Mouse (Mus musculus): ENCODE results near the gene Cd300lg. TPM values are rescaled to one million over a fixed set of nuclear protein-coding genes. Genes with fewer than 3 reads are reported as not detected.

Cd300lg gene
- total and polyA plus RNA-seq, 3 experiments: not detected

GRCm38 (mm10) chr11:102037789-102038188 is 3.5 kb upstream of the Cd300lg start:
- dilution Hi-C loops (cut with MboI; ENCODE audit: extremely low pct_ligation_motif_present, extremely low pct_unique_long_range_greater_than_20kb, low sequenced_read_pairs): no loop called here
- in situ Hi-C loops (cut with MboI; ENCODE audit: low pct_ligation_motif_present, low pct_unique_long_range_greater_than_20kb, low sequenced_read_pairs): no loop called here

GRCm38 (mm10) chr11:102039487-102040137 is 1.7 kb upstream of the Cd300lg start:
- in situ Hi-C loops (cut with MboI; ENCODE audit: low pct_ligation_motif_present, low pct_unique_long_range_greater_than_20kb, low sequenced_read_pairs) (no loop called here), dilution Hi-C loops (cut with MboI; ENCODE audit: extremely low pct_ligation_motif_present, extremely low pct_unique_long_range_greater_than_20kb, low sequenced_read_pairs) (no loop called here)
- H3K79me2 ChIP-seq (replicated peaks; ENCODE audit: control insufficient read depth, extremely low read depth, insufficient read depth, poor library complexity, severe bottlenecking): no peaks in the 10 kb centered on the region
- peaks cover 0 to 2% of the 10 kb centered on the region in 2 experiments; a peak in 1 of 4 replicates for H3K4me1 ChIP-seq (ENCODE audit: control insufficient read depth in 1 of 2, insufficient read depth in 2 of 2)
- peaks cover 72% of the 10 kb centered on the region for H3K27me3 ChIP-seq (replicated peaks)
- H3K9me3 ChIP-seq (replicated peaks; ENCODE audit: low read length): peaks cover 2% of the 10 kb centered on the region
- H3K9ac ChIP-seq (ENCODE audit: insufficient read depth, low read depth): no peak overlapping the region
- no peak overlapping the region for H3K4me3 ChIP-seq (replicated peaks in 1 of 3; ENCODE audit: low read depth in 2 of 3, low read length in 2 of 3, poor library complexity in 1 of 3)
- no peak overlapping the region for H3K4me2 ChIP-seq (ENCODE audit: insufficient read depth, low read depth, poor library complexity, severe bottlenecking)
- H3K36me3 ChIP-seq (replicated peaks in 1 of 2; ENCODE audit: control insufficient read depth in 1 of 2, insufficient read depth in 1 of 2, low read length in 1 of 2): no peaks in the 10 kb centered on the region
- H3K27ac ChIP-seq (ENCODE audit: insufficient read depth, low read depth): no peak overlapping the region
- TF ChIP-seq USF1 (IDR thresholded peaks at IDR 0.05; ENCODE audit: low read depth, low read length) (no peak), MYC (IDR thresholded peaks at IDR 0.05; ENCODE audit: low read depth, low read length) (no peak), POLR2AphosphoS2 (IDR thresholded peaks at IDR 0.05; ENCODE audit: low read depth, low read length) (no peak), JUN (IDR thresholded peaks at IDR 0.05; ENCODE audit: insufficient read depth, low read depth, low read length) (no peak), HCFC1 (IDR thresholded peaks at IDR 0.05; ENCODE audit: low read depth, low read length) (no peak), UBTF (IDR thresholded peaks at IDR 0.05; ENCODE audit: low read depth, low read length) (no peak)
- DNase-seq (ENCODE audit: extremely low read depth): no peak

More at GRCm38 (mm10) chr11:102037789-102038188, 3.5 kb upstream of the Cd300lg start:
- H3K9ac ChIP-seq (ENCODE audit: insufficient read depth, low read depth): no peak overlapping the region
- no peak overlapping the region for H3K27ac ChIP-seq (ENCODE audit: insufficient read depth, low read depth)
- H3K4me3 ChIP-seq (replicated peaks in 1 of 3; ENCODE audit: low read depth in 2 of 3, low read length in 2 of 3, poor library complexity in 1 of 3): no peak overlapping the region
- no peaks in the 10 kb centered on the region for H3K79me2 ChIP-seq (replicated peaks; ENCODE audit: control insufficient read depth, extremely low read depth, insufficient read depth, poor library complexity, severe bottlenecking)
- H3K9me3 ChIP-seq (replicated peaks; ENCODE audit: low read length): peaks cover 2% of the 10 kb centered on the region
- H3K27me3 ChIP-seq (replicated peaks): peaks cover 76% of the 10 kb centered on the region
- H3K36me3 ChIP-seq (replicated peaks in 1 of 2; ENCODE audit: control insufficient read depth in 1 of 2, insufficient read depth in 1 of 2, low read length in 1 of 2): no peaks in the 10 kb centered on the region
- peaks cover 0 to 2% of the 10 kb centered on the region in 2 experiments; a peak in 1 of 4 replicates for H3K4me1 ChIP-seq (ENCODE audit: control insufficient read depth in 1 of 2, insufficient read depth in 2 of 2)
- no peak overlapping the region for H3K4me2 ChIP-seq (ENCODE audit: insufficient read depth, low read depth, poor library complexity, severe bottlenecking)
- no peak for DNase-seq (ENCODE audit: extremely low read depth)
- TF ChIP-seq MXI1 (IDR thresholded peaks at IDR 0.05; ENCODE audit: low read depth, low read length) (no peak), PAX5 (IDR thresholded peaks at IDR 0.05; ENCODE audit: low read length) (no peak), JUND (conservative IDR thresholded peaks at IDR 0.05; ENCODE audit: low read depth, low read length) (no peak), UBTF (IDR thresholded peaks at IDR 0.05; ENCODE audit: low read depth, low read length) (no peak), MAX (IDR thresholded peaks at IDR 0.05; ENCODE audit: low read length) (no peak), ELF1 (IDR thresholded peaks at IDR 0.05; ENCODE audit: low read depth, low read length) (no peak), ZMIZ1 (IDR thresholded peaks at IDR 0.05; ENCODE audit: low read depth, low read length) (no peak), RCOR1 (conservative IDR thresholded peaks at IDR 0.05; ENCODE audit: low read depth, low read length) (no peak), IRF4 (IDR thresholded peaks at IDR 0.05; ENCODE audit: low read depth, low read length) (no peak), MAZ (IDR thresholded peaks at IDR 0.05; ENCODE audit: low read depth, low read length) (no peak), GABPA (IDR thresholded peaks at IDR 0.05; ENCODE audit: insufficient replicate concordance, low read depth, low read length) (no peak)
